Comparison of ENCODE assay signal across 9 mouse cellular contexts in genomic region chr2:104774763-104775162, GRCm38 (mm10). TPM values are rescaled to one million over a fixed set of nuclear protein-coding genes. Genes with fewer than 3 reads are reported as not detected.
DNase-seq lines count a peak whose midpoint lies in the region; ATAC-seq lines count a peak whose summit lies in the region.
"Had no signal": no experiment of that assay in that cellular context is flagged by ENCODE, and none has a peak within 500 bp of the region (broad histone marks: within the 10 kb centered on the region; RNA-seq: fewer than 3 reads in every experiment).

No protein-coding gene starts in this region.

- ATAC-seq in embryonic facial prominence, embryonic 11.5 days (replicated peaks; ENCODE audit: insufficient number of reproducible peaks, low FRiP score, low TSS enrichment, low read depth) = no peak
- ATAC-seq in megakaryocyte progenitor cell, adult 5-6 weeks (replicated peaks; ENCODE audit: poor library complexity) = peak; percentile 78

- H3K27ac ChIP-seq in embryonic facial prominence, embryonic 11.5 days (replicated peaks; ENCODE audit: low read depth, low read length) = no peak overlapping the region
- no peak overlapping the region for H3K27ac ChIP-seq in embryonic facial prominence, embryonic 10.5 days (replicated peaks)

- DNase-seq in embryonic facial prominence, embryonic 11.5 days (ENCODE audit: low spot score) = peak; percentile 56
- no peak for DNase-seq in embryonic facial prominence, embryonic 10.5 days (ENCODE audit: low spot score)
- peak; percentile 24 to 58 for DNase-seq in left cerebral cortex, postnatal 25 days (ENCODE audit: low spot score in 2 of 2)
- DNase-seq in left cerebral cortex, adult 8-10 months (ENCODE audit: low spot score in 2 of 2) = no peak
- peak; percentile 50 for DNase-seq in adipocyte (ENCODE audit: low spot score)
- no peak for DNase-seq in natural killer cell, adult 2 months (ENCODE audit: low spot score in 2 of 2)
- no peak for DNase-seq in layer of hippocampus, postnatal 10 days (ENCODE audit: low spot score in 2 of 2)

- H3K9me3 ChIP-seq in embryonic facial prominence, embryonic 11.5 days (replicated peaks; ENCODE audit: control insufficient read depth, low read length) = no peaks in the 10 kb centered on the region
- no peaks in the 10 kb centered on the region for H3K9me3 ChIP-seq in embryonic facial prominence, embryonic 10.5 days

- no peaks in the 10 kb centered on the region for H3K27me3 ChIP-seq in embryonic facial prominence, embryonic 11.5 days (ENCODE audit: control insufficient read depth, insufficient read depth, low read length)
- no peaks in the 10 kb centered on the region for H3K27me3 ChIP-seq in embryonic facial prominence, embryonic 10.5 days (replicated peaks; ENCODE audit: low read depth, poor library complexity, severe bottlenecking)

- no peak overlapping the region for H3K4me3 ChIP-seq in embryonic facial prominence, embryonic 11.5 days (ENCODE audit: low read depth, low read length)
- H3K4me3 ChIP-seq in embryonic facial prominence, embryonic 10.5 days = no peak overlapping the region

- peaks cover 8% of the 10 kb centered on the region; the same call in 1 of the 2 replicates for H3K36me3 ChIP-seq in embryonic facial prominence, embryonic 11.5 days (replicated peaks; ENCODE audit: control insufficient read depth, insufficient read depth, low read depth, low read length)
- peaks cover 95% of the 10 kb centered on the region for H3K36me3 ChIP-seq in embryonic facial prominence, embryonic 10.5 days (replicated peaks)

- intact Hi-C loops in left cerebral cortex, postnatal 25 days (cut with DNase I) = loop anchor here (2.0 to 5.0 kb wide), 2 partner anchors 57 to 90 kb away; partner anchors contain the start of gene Pin1rt1

- 97% methylated on average over 1 of the region's 1 CpGs for WGBS in embryonic facial prominence, embryonic 11.5 days
- 88% methylated on average over 1 of the region's 1 CpGs for WGBS in embryonic facial prominence, embryonic 10.5 days

- H3K9ac ChIP-seq in embryonic facial prominence, embryonic 11.5 days (replicated peaks; ENCODE audit: low read length) = no peak overlapping the region

- H3K4me1 ChIP-seq in embryonic facial prominence, embryonic 11.5 days (ENCODE audit: control insufficient read depth, insufficient read depth, low read length) = no peaks in the 10 kb centered on the region
- no peaks in the 10 kb centered on the region for H3K4me1 ChIP-seq in embryonic facial prominence, embryonic 10.5 days

- H3K4me2 ChIP-seq in embryonic facial prominence, embryonic 11.5 days (ENCODE audit: low read depth, low read length) = no peak overlapping the region

RNA-seq across cellular contexts. Expression of gene Depdc7, which starts 32.1 kb away (rescaled TPM):
- polyA plus RNA-seq in embryonic facial prominence, embryonic 11.5 days (2014; fragmentation: Nextera tagmentation; extraction: Ambion mirVana) = 4.4 and 5.1 TPM in 2 replicates
- 2.5 and 2.8 TPM in 2 replicates for polyA plus RNA-seq in embryonic facial prominence, embryonic 10.5 days (2016; fragmentation: Nextera tagmentation; extraction: Ambion mirVana)
- 1 to 10 TPM; 1.4 to 1.7 TPM for total RNA-seq in left cerebral cortex, postnatal 25 days (2021)
- 1 to 10 TPM in 3 of 4 experiments, under 1 TPM in 1; 0.72 to 2.2 (median 1.6) TPM for total RNA-seq in left cerebral cortex, adult 8-10 months (2022)
- total RNA-seq in megakaryocyte progenitor cell, adult 5-6 weeks (2015) = 4.5 and 5.4 TPM in 2 replicates
- 4.1 and 4.8 TPM in 2 replicates for total RNA-seq in megakaryocyte progenitor cell, adult 5-6 weeks (2017)
- 1 to 10 TPM; 3.0 to 3.2 TPM for total RNA-seq in layer of hippocampus, postnatal 10 days (2021)

RNA-seq across cellular contexts. Expression of gene Qser1, which starts 41.8 kb away (rescaled TPM):
- polyA plus RNA-seq in embryonic facial prominence, embryonic 11.5 days (2014; fragmentation: Nextera tagmentation; extraction: Ambion mirVana) = 17.1 and 18.8 TPM in 2 replicates
- polyA plus RNA-seq in embryonic facial prominence, embryonic 10.5 days (2016; fragmentation: Nextera tagmentation; extraction: Ambion mirVana) = 12.2 and 12.6 TPM in 2 replicates
- total RNA-seq in left cerebral cortex, postnatal 25 days (2021) = 1 to 10 TPM; 9.0 to 9.5 TPM
- total RNA-seq in left cerebral cortex, adult 8-10 months (2022) = 10 to 100 TPM in 3 of 4 experiments, 1 to 10 TPM in 1; 10.0 to 12.2 (median 10.9) TPM
- total RNA-seq in megakaryocyte progenitor cell, adult 5-6 weeks (2015) = 50.9 and 56.0 TPM in 2 replicates
- 8.7 and 12.7 TPM in 2 replicates for total RNA-seq in megakaryocyte progenitor cell, adult 5-6 weeks (2017)
- total RNA-seq in layer of hippocampus, postnatal 10 days (2021) = 10 to 100 TPM; 13.5 to 16.1 TPM

RNA-seq across cellular contexts. Expression of gene Pin1rt1, which starts 58.6 kb away (rescaled TPM):
- 0.18 TPM in 1 of 2 replicates, not detected in the other for polyA plus RNA-seq in embryonic facial prominence, embryonic 11.5 days (2014; fragmentation: Nextera tagmentation; extraction: Ambion mirVana)
- polyA plus RNA-seq in embryonic facial prominence, embryonic 10.5 days (2016; fragmentation: Nextera tagmentation; extraction: Ambion mirVana) = 0.16 TPM in 1 of 2 replicates, not detected in the other
- not detected for total RNA-seq in left cerebral cortex, postnatal 25 days (2021)
- total RNA-seq in left cerebral cortex, adult 8-10 months (2022) = not detected
- not detected in 2 replicates for total RNA-seq in megakaryocyte progenitor cell, adult 5-6 weeks (2015)
- not detected in 2 replicates for total RNA-seq in megakaryocyte progenitor cell, adult 5-6 weeks (2017)
- total RNA-seq in layer of hippocampus, postnatal 10 days (2021) = not detected
- polyA plus RNA-seq: limb, embryonic 11.5 days had no signal

Comparison
In these comparisons a context has a peak if more than half of its experiments do, and no peak if none do; other contexts are left out.
1. DNase-seq: peak in embryonic facial prominence, embryonic 11.5 days (single experiment), left cerebral cortex, postnatal 25 days (2 of 2) and adipocyte (single experiment); none in embryonic facial prominence, embryonic 10.5 days (single experiment), left cerebral cortex, adult 8-10 months (0 of 2), natural killer cell, adult 2 months (0 of 2) and layer of hippocampus, postnatal 10 days (0 of 2).